In the genomic region with DNA sequence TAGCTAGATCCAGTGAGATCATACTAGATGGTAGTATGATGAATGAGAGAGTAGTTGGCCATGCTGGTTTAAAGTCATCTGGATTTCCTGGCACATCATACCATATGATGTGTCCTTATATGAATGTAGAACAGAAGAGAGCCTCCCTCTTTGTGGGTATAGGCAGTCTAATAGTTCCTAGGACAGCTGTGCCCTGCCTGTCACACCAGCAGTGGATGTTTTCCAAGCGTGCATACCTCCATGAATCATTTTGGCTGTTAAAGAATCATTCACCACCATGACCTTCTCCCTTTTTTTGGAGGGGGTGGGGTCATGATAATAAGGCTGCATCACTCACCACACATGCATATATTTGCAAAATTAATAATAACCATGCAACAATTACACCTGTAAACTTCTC, we compare ENCODE assay signal across 34 mouse cellular contexts. TPM values are rescaled to one million over a fixed set of nuclear protein-coding genes. Genes with fewer than 3 reads are reported as not detected.
"Had no signal": no experiment of that assay in that cellular context is flagged by ENCODE, and none has a peak within 500 bp of the region (broad histone marks: within the 10 kb centered on the region; RNA-seq: fewer than 3 reads in every experiment).

No protein-coding gene starts in this region.

- H3K27me3 ChIP-seq: hindbrain, embryonic 12.5 days; hindbrain, embryonic 13.5 days; hindbrain, embryonic 15.5 days; intestine, embryonic 15.5 days had no signal

- H3K4me2 ChIP-seq: heart, embryonic 11.5 days; heart, embryonic 12.5 days; heart, embryonic 13.5 days; heart, embryonic 15.5 days; hindbrain, embryonic 12.5 days; hindbrain, embryonic 13.5 days; hindbrain, embryonic 14.5 days; hindbrain, embryonic 15.5 days; intestine, embryonic 15.5 days; kidney, embryonic 15.5 days had no signal

- H3K4me3 ChIP-seq: heart, embryonic 10.5 days; heart, embryonic 12.5 days; heart, embryonic 13.5 days; heart, embryonic 15.5 days; hindbrain, embryonic 10.5 days; hindbrain, embryonic 12.5 days; hindbrain, embryonic 13.5 days; hindbrain, embryonic 15.5 days; intestine, embryonic 15.5 days; kidney, embryonic 15.5 days; layer of hippocampus, adult 2 months; left cerebral cortex, adult 2 months had no signal

- H3K36me3 ChIP-seq: heart, embryonic 10.5 days; heart, embryonic 12.5 days; heart, embryonic 13.5 days; heart, embryonic 15.5 days; hindbrain, embryonic 10.5 days; hindbrain, embryonic 12.5 days; hindbrain, embryonic 13.5 days; hindbrain, embryonic 15.5 days; intestine, embryonic 15.5 days; kidney, embryonic 15.5 days had no signal

- DNase-seq: heart, postnatal 10 days; heart, postnatal 14 days; heart, postnatal 36 days; heart, postnatal 4 days; kidney, adult 11 months; kidney, adult 18-20 months; kidney, adult 2 months; kidney, adult 8-10 months; kidney, adult 9 months; kidney, postnatal 10 days; kidney, postnatal 14 days; kidney, postnatal 25 days; kidney, postnatal 36 days; kidney, postnatal 4 days; layer of hippocampus, adult 9-11 months; layer of hippocampus, postnatal 36 days had no signal

RNA-seq across cellular contexts. Expression of a gene that starts 35.4 kb away (rescaled TPM):
- total RNA-seq: layer of hippocampus, adult 2 months; layer of hippocampus, adult 8-10 months; layer of hippocampus, postnatal 10 days; layer of hippocampus, postnatal 25 days; layer of hippocampus, postnatal 36 days; left cerebral cortex, adult 18-20 months; left cerebral cortex, adult 2 months had no signal
